Mouse (Mus musculus) forebrain, postnatal 0 days (tissue): ENCODE measurements around the gene Fibcd1. TPM values are rescaled to one million over a fixed set of nuclear protein-coding genes. Genes with fewer than 3 reads are reported as not detected.

Experiments
- ATAC-seq: fragments of 200-750 bp; cut with Nextera tagmentation; 2 replicates; pipeline ENCODE4 v1.8.0; 2017; ENCODE audit warnings: mild to moderate bottlenecking, moderate library complexity
- DNase-seq: peaks from one replicate; pipeline ENCODE4 v3.0.0-alpha.2; 2015
- H3K27ac ChIP-seq: fragments of 300-500 bp; sonication (generic); 2 replicates; pipeline ENCODE4 v1.5.1; 2014; ENCODE audit warnings: low read depth, mild to moderate bottlenecking, antibody characterized with exemption, low read length, moderate library complexity, mixed read lengths
- H3K27me3 ChIP-seq: fragments of 300-500 bp; sonication (generic); 2 replicates; pipeline ENCODE4 v1.6.1; 2014; ENCODE audit warnings: mild to moderate bottlenecking, low read length, mixed read lengths; ENCODE audit not compliant: insufficient read depth
- H3K36me3 ChIP-seq: fragments of 300-500 bp; sonication (generic); 2 replicates; pipeline ENCODE4 v1.6.1; 2014; ENCODE audit warnings: mild to moderate bottlenecking, moderate library complexity; ENCODE audit not compliant: insufficient read depth
- H3K4me1 ChIP-seq: fragments of 300-500 bp; sonication (generic); 2 replicates; pipeline ENCODE4 v1.6.1; 2014; ENCODE audit warnings: antibody characterized with exemption; ENCODE audit not compliant: insufficient read depth
- H3K4me2 ChIP-seq: fragments of 300-500 bp; sonication (generic); 2 replicates; pipeline ENCODE4 v1.6.1; 2014; ENCODE audit warnings: low read depth, mild to moderate bottlenecking, moderate library complexity
- H3K4me3 ChIP-seq: fragments of 300-500 bp; sonication (generic); 2 replicates; pipeline ENCODE4 v1.5.1; 2014; ENCODE audit warnings: low read depth, low read length, mixed read lengths
- H3K9ac ChIP-seq: fragments of 300-500 bp; sonication (generic); 2 replicates; pipeline ENCODE4 v1.6.1; 2014; ENCODE audit warnings: mild to moderate bottlenecking
- H3K9me3 ChIP-seq: fragments of 300-500 bp; sonication (generic); 2 replicates; pipeline ENCODE4 v1.6.1; 2016; ENCODE audit warnings: low read length
- CTCF ChIP-seq: sonication (generic); IDR thresholded peaks from 2 replicates; pipeline ENCODE4 v1.5.1; 2016; ENCODE audit warnings: antibody characterized with exemption, control low read depth, low read depth
- WGBS: fragments of 180-500 bp; shearing (Covaris S2); extraction: QIAGEN DNeasy Blood & Tissue Kit; methylation state at CpG from one replicate; pipeline ENCODE4 v1.1.7; 2014; 5-methylcytosine and 5-hydroxymethylcytosine counted together
- polyA plus RNA-seq: library from polyadenylated mRNA; unstranded; fragments of >200 nt; fragmentation: Nextera tagmentation; extraction: Ambion mirVana; gene quantifications from 2 replicates; pipeline ENCODE4 v1.2.1, GENCODE M21; 2015
- total RNA-seq: library from RNA; depleted of rRNA; stranded (reverse); fragments of >200 nt; gene quantifications from 2 replicates; pipeline ENCODE4 v1.2.3, GENCODE M21; 2014

Gene Fibcd1
- total and polyA plus RNA-seq, 2 experiments from 2014 or later = 8.5 to 12.7 TPM

- TF ChIP-seq CTCF = peak; percentile 72
- peak; percentile 63 for DNase-seq
- H3K36me3 ChIP-seq = no peaks in the 10 kb centered on the region
- H3K9ac ChIP-seq = no peak overlapping the region
- H3K27me3 ChIP-seq = peaks cover 39% of the 10 kb centered on the region
- H3K4me3 ChIP-seq = no peak overlapping the region
- peak; percentile 54; the same call in 1 of the 2 replicates for ATAC-seq
- no peaks in the 10 kb centered on the region for H3K4me1 ChIP-seq
- WGBS = 31% methylated on average over 6 of the region's 6 CpGs
- H3K4me2 ChIP-seq = no peak overlapping the region
- no peak overlapping the region for H3K27ac ChIP-seq
- H3K9me3 ChIP-seq = no peaks in the 10 kb centered on the region
Observed at GRCm38 (mm10) chr2:31884806-31885205, 39.0 kb upstream of the Fibcd1 start.

GRCm38 (mm10) chr2:31883061-31883460 lies 37.3 kb upstream of the Fibcd1 start:
- ATAC-seq = no peak
- no peak overlapping the region for H3K4me2 ChIP-seq
- no peaks in the 10 kb centered on the region for H3K4me1 ChIP-seq
- TF ChIP-seq CTCF = no peak
- 8% methylated on average over 4 of the region's 4 CpGs for WGBS
- H3K27ac ChIP-seq = no peak overlapping the region
- no peak overlapping the region for H3K9ac ChIP-seq
- no peaks in the 10 kb centered on the region for H3K9me3 ChIP-seq
- no peaks in the 10 kb centered on the region for H3K36me3 ChIP-seq
- H3K4me3 ChIP-seq = no peak overlapping the region
- DNase-seq = no peak
- H3K27me3 ChIP-seq = peaks cover 26% of the 10 kb centered on the region

GRCm38 (mm10) chr2:31880868-31881267 lies 35.1 kb upstream of the Fibcd1 start:
- Histone ChIP-seq H3K27ac (no peak overlapping the region), H3K4me1 (0 out of 2 replicates have a peak, but pooled peaks cover 4% of the 10 kb centered on the region), H3K9ac (no peak overlapping the region), H3K4me3 (no peak overlapping the region), H3K4me2 (no peak overlapping the region), H3K36me3 (no peaks in the 10 kb centered on the region), H3K9me3 (no peaks in the 10 kb centered on the region), H3K27me3 (peaks cover 17% of the 10 kb centered on the region; the same call in 1 of the 2 replicates)
- DNase-seq (no peak), ATAC-seq (no peak)
- 6% methylated on average over 14 of the region's 14 CpGs for WGBS
- TF ChIP-seq CTCF = no peak

- no peak for TF ChIP-seq CTCF
- H3K9me3 ChIP-seq = no peaks in the 10 kb centered on the region
- H3K4me2 ChIP-seq = no peak overlapping the region
- no peak overlapping the region for H3K27ac ChIP-seq
- H3K4me1 ChIP-seq = 0 out of 2 replicates have a peak, but pooled peaks cover 4% of the 10 kb centered on the region
- WGBS = 76% methylated on average over 17 of the region's 17 CpGs
- no peak overlapping the region for H3K9ac ChIP-seq
- DNase-seq (no peak), ATAC-seq (no peak)
- peaks cover 7% of the 10 kb centered on the region; the same call in 1 of the 2 replicates for H3K27me3 ChIP-seq
- no peak overlapping the region for H3K4me3 ChIP-seq
- H3K36me3 ChIP-seq = no peaks in the 10 kb centered on the region
Observed at GRCm38 (mm10) chr2:31878610-31879009, 32.8 kb upstream of the Fibcd1 start.

GRCm38 (mm10) chr2:31876446-31876845 lies 30.6 kb upstream of the Fibcd1 start:
- Histone ChIP-seq H3K9me3 (no peaks in the 10 kb centered on the region), H3K9ac (no peak overlapping the region), H3K27me3 (0 out of 2 replicates have a peak, but pooled peaks cover 7% of the 10 kb centered on the region), H3K4me2 (no peak overlapping the region), H3K4me3 (no peak overlapping the region), H3K36me3 (no peaks in the 10 kb centered on the region), H3K4me1 (0 out of 2 replicates have a peak, but pooled peaks cover 4% of the 10 kb centered on the region), H3K27ac (no peak overlapping the region)
- DNase-seq (no peak), ATAC-seq (peak; percentile 32; the same call in 1 of the 2 replicates)
- WGBS = 11% methylated on average over 12 of the region's 12 CpGs
- TF ChIP-seq CTCF = no peak

GRCm38 (mm10) chr2:31874290-31874855 lies 28.6 kb upstream of the Fibcd1 start:
- no peak overlapping the region for H3K4me3 ChIP-seq
- H3K27me3 ChIP-seq = 0 out of 2 replicates have a peak, but pooled peaks cover 7% of the 10 kb centered on the region
- H3K4me2 ChIP-seq = no peak overlapping the region
- H3K9ac ChIP-seq = no peak overlapping the region
- no peaks in the 10 kb centered on the region for H3K36me3 ChIP-seq
- H3K4me1 ChIP-seq = 0 out of 2 replicates have a peak, but pooled peaks cover 4% of the 10 kb centered on the region
- ATAC-seq (no peak), DNase-seq (no peak)
- H3K9me3 ChIP-seq = no peaks in the 10 kb centered on the region
- H3K27ac ChIP-seq = no peak overlapping the region; the same call in 1 of the 2 replicates
- TF ChIP-seq CTCF = no peak
- 65% methylated on average over 26 of the region's 26 CpGs for WGBS

- Histone ChIP-seq H3K4me2 (no peak overlapping the region), H3K36me3 (no peaks in the 10 kb centered on the region), H3K4me3 (no peak overlapping the region), H3K4me1 (no peaks in the 10 kb centered on the region), H3K27me3 (no peaks in the 10 kb centered on the region), H3K27ac (no peak overlapping the region), H3K9ac (no peak overlapping the region), H3K9me3 (no peaks in the 10 kb centered on the region)
- ATAC-seq (no peak), DNase-seq (no peak)
- TF ChIP-seq CTCF = no peak
- WGBS = 77% methylated on average over 3 of the region's 3 CpGs
Observed at GRCm38 (mm10) chr2:31870683-31871082, 24.9 kb upstream of the Fibcd1 start.
